Mouse (Mus musculus): ENCODE data around the gene Upk1a.

DNA sequence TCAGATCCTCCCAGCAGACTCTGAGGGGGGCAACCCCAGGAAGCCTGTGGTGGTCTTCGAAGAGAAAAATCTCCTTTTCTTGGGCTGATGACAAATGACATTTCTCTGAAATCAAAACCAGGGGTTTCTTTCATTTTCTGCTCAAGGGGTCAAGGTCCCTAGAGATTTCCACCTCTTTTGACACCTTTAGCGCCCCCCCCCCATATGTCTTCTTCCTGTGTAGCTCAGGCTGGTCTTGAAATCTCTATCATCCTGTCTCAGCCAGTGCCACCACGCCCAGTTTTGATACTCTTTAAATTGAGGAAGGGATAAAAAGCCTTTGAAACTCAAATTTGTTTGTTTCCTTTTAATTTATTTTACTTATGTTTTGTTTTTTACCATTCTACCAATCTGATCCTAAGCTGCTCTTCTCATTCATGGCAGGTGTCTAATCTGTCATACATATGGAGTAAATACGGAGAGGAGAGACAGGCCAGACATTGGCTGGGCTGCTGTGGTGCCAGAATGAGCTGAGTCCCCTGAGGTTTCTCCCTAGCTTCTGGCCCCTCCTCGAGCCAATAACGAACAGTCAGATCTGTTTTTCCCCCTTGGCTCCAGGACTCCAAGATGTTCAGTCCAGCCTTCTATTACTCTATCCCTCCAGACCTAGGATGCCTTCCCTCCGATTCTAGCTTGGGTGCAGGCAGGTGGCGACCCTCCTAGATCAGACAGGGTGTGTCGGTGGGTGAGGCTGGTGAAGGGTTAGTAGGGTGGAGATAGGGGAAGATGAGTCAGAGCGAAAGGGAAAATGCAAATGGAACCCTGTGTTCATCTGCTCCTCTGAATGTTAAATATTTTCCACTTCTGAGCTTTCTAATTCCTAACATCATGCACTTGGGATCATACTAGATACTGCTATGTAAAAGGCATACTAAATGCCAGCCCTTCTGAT, 18.8 kb downstream of the Upk1a start:
- TF ChIP-seq POLR2A (IDR thresholded peaks at IDR 0.05; ENCODE audit: extremely low read depth, insufficient read depth, low read length) (no peak), CTCF (IDR thresholded peaks at IDR 0.05; ENCODE audit: extremely low read depth, insufficient read depth, low read length) (no peak)
